Mouse (Mus musculus): Measurements from ENCODE around the gene Lpp.

DNA sequence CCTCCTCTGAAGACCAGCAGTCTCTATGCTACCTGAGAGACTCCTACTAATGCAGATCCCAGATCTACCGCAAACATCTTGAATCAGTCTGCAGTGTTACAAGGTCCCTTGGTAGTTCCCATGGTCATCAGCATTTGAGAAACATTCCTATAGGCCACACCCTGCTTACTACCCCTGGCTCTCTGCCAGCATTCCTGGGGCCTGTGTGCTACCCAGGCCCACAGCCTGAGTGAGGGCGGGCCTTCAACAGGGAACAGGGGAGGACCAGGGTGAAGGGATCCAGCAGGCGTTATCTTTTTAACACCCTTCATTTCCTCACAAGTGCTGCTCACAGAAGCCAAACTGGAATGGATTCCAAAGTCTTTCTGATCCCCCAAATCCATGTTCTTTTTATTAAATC, 173.0 kb downstream of the Lpp start:
- no peak for TF ChIP-seq CTCF (IDR thresholded peaks at IDR 0.05; ENCODE audit: insufficient read depth, low read length)
- no peak for TF ChIP-seq POLR2A (IDR thresholded peaks at IDR 0.05; ENCODE audit: borderline replicate concordance, extremely low read depth, low read depth, low read length)

Measured in lung, adult 2 months (tissue).